Mouse (Mus musculus) MEL (cell line): ENCODE measurements around the gene Nos3. TPM values are rescaled to one million over a fixed set of nuclear protein-coding genes. Genes with fewer than 3 reads are reported as not detected.

Source experiments
- DNase-seq: peaks from one replicate; pipeline ENCODE4 v3.0.0; 2011; ENCODE audit warnings: low read depth, low spot score
- H3K27ac ChIP-seq: 2 replicates; pipeline ENCODE4 v1.5.1; 2012; ENCODE audit warnings: low read depth, mild to moderate bottlenecking, control low read depth, low read length, moderate library complexity; ENCODE audit not compliant: control insufficient read depth
- H3K27me3 ChIP-seq, 2 experiments: fragments of 150-350 bp in 1 of 2; sonication (generic) in 1 of 2; 2 replicates each; pipeline ENCODE4 v1.6.1; 2012; ENCODE audit warnings: low read length in 2 of 2, mild to moderate bottlenecking in 2 of 2, improper control_type of control experiment in 1 of 2, moderate library complexity in 1 of 2; ENCODE audit not compliant: insufficient read depth in 2 of 2, control insufficient read depth in 1 of 2
- H3K36me3 ChIP-seq, 2 experiments: 2 replicates each; pipeline ENCODE4 v1.6.1; 2012 to 2014; ENCODE audit warnings: low read length in 2 of 2, improper control_type of control experiment in 1 of 2, inconsistent platforms in 1 of 2, mild to moderate bottlenecking in 1 of 2; ENCODE audit not compliant: insufficient read depth in 2 of 2, control insufficient read depth in 1 of 2
- H3K4me1 ChIP-seq, 2 experiments: fragments of 150-350 bp in 1 of 2; sonication (generic) in 1 of 2; 2 replicates each; pipeline ENCODE4 v1.6.1; 2012; ENCODE audit warnings: low read length in 2 of 2, improper control_type of control experiment in 1 of 2, mild to moderate bottlenecking in 1 of 2; ENCODE audit not compliant: insufficient read depth in 2 of 2, control insufficient read depth in 1 of 2
- H3K4me3 ChIP-seq, 2 experiments: fragments of 150-350 bp in 1 of 2; sonication (generic) in 1 of 2; 2 replicates each; pipeline ENCODE4 v1.5.1; 2012; ENCODE audit warnings: low read depth in 2 of 2, low read length in 2 of 2, mild to moderate bottlenecking in 2 of 2, moderate library complexity in 2 of 2, control low read depth in 1 of 2, improper control_type of control experiment in 1 of 2; ENCODE audit not compliant: control insufficient read depth in 1 of 2, insufficient read depth in 1 of 2
- H3K79me2 ChIP-seq: 2 replicates; pipeline ENCODE4 v1.6.1; 2012; ENCODE audit warnings: mild to moderate bottlenecking, low read length, moderate library complexity; ENCODE audit not compliant: control insufficient read depth, poor library complexity, insufficient read depth
- H3K9ac ChIP-seq: 2 replicates; pipeline ENCODE4 v1.6.1; 2012; ENCODE audit warnings: low read depth, mild to moderate bottlenecking, control low read depth, low read length, moderate library complexity; ENCODE audit not compliant: control insufficient read depth, poor library complexity, severe bottlenecking
- H3K9me3 ChIP-seq: fragments of 150-350 bp; sonication (generic); replicated peaks from 2 replicates; pipeline ENCODE4 v1.6.1; 2012; ENCODE audit warnings: mild to moderate bottlenecking, low read length, improper control_type of control experiment, moderate library complexity; ENCODE audit not compliant: insufficient read depth
- BHLHE40 ChIP-seq: IDR thresholded peaks from 2 replicates; pipeline ENCODE4 v1.6.1; 2012; ENCODE audit warnings: low read depth, mild to moderate bottlenecking, inconsistent platforms, low read length, improper control_type of control experiment, borderline replicate concordance
- CTCF ChIP-seq, 3 experiments: IDR thresholded peaks in 2 of 3; conservative IDR thresholded peaks in 1 of 3; 2 replicates each; pipeline ENCODE4 v1.5.1; 2011 to 2012; ENCODE audit warnings: low read length in 3 of 3, low read depth in 2 of 3, mild to moderate bottlenecking in 2 of 3, improper control_type of control experiment in 1 of 3, inconsistent platforms in 1 of 3, mixed read lengths in 1 of 3, moderate library complexity in 1 of 3; ENCODE audit not compliant: control insufficient read depth in 1 of 3, insufficient read depth in 1 of 3, poor library complexity in 1 of 3, severe bottlenecking in 1 of 3
- E2F4 ChIP-seq: IDR thresholded peaks from 2 replicates; pipeline ENCODE4 v1.6.1; 2011; ENCODE audit warnings: low read depth, low read length, improper control_type of control experiment, borderline replicate concordance
- EP300 ChIP-seq, 2 experiments: IDR thresholded peaks; 2 replicates each; pipeline ENCODE4 v1.6.1; 2011; ENCODE audit warnings: improper control_type of control experiment in 2 of 2, low read length in 2 of 2, low read depth in 1 of 2, mild to moderate bottlenecking in 1 of 2
- GATA1 ChIP-seq: IDR thresholded peaks from 2 replicates; pipeline ENCODE4 v1.6.1; 2011; ENCODE audit warnings: low read depth, low read length, improper control_type of control experiment
- HCFC1 ChIP-seq: IDR thresholded peaks from 2 replicates; pipeline ENCODE4 v1.6.1; 2012; ENCODE audit warnings: low read depth, mild to moderate bottlenecking, inconsistent platforms, low read length, improper control_type of control experiment, moderate library complexity
- JUND ChIP-seq: IDR thresholded peaks from 2 replicates; pipeline ENCODE4 v1.6.1; 2011; ENCODE audit warnings: low read depth, mild to moderate bottlenecking, improper control_type of control experiment, low read length
- MAX ChIP-seq: IDR thresholded peaks from 2 replicates; pipeline ENCODE4 v1.6.1; 2011; ENCODE audit warnings: low read length, improper control_type of control experiment
- MAZ ChIP-seq: IDR thresholded peaks from 2 replicates; pipeline ENCODE4 v1.6.1; 2012; ENCODE audit warnings: low read depth, mild to moderate bottlenecking, inconsistent platforms, low read length, improper control_type of control experiment
- MXI1 ChIP-seq: IDR thresholded peaks from 2 replicates; pipeline ENCODE4 v1.6.1; 2011; ENCODE audit warnings: mild to moderate bottlenecking, low read depth, low read length, improper control_type of control experiment
- MYB ChIP-seq: IDR thresholded peaks from 2 replicates; pipeline ENCODE4 v1.6.1; 2011; ENCODE audit warnings: mild to moderate bottlenecking, low read depth, low read length, improper control_type of control experiment
- MYC ChIP-seq: IDR thresholded peaks from 2 replicates; pipeline ENCODE4 v1.6.1; 2011; ENCODE audit warnings: low read depth, mild to moderate bottlenecking, low read length, improper control_type of control experiment, moderate library complexity
- NELFE ChIP-seq: IDR thresholded peaks from 2 replicates; pipeline ENCODE4 v1.6.1; 2011; ENCODE audit warnings: low read depth, low read length, improper control_type of control experiment
- POLR2A ChIP-seq, 2 experiments: IDR thresholded peaks; 2 replicates each; pipeline ENCODE4 v1.6.1; 2011 to 2012; ENCODE audit warnings: low read length in 2 of 2, mild to moderate bottlenecking in 2 of 2, control low read depth in 1 of 2, improper control_type of control experiment in 1 of 2, low read depth in 1 of 2, moderate library complexity in 1 of 2; ENCODE audit not compliant: control insufficient read depth in 1 of 2, insufficient read depth in 1 of 2, poor library complexity in 1 of 2
- POLR2AphosphoS2 ChIP-seq: IDR thresholded peaks from 2 replicates; pipeline ENCODE4 v1.6.1; 2011; ENCODE audit warnings: low read length, improper control_type of control experiment
- POLR2AphosphoS5 ChIP-seq: IDR thresholded peaks from 2 replicates; pipeline ENCODE4 v1.6.1; 2012; ENCODE audit warnings: low read depth, borderline replicate concordance, mild to moderate bottlenecking, inconsistent platforms, low read length, moderate library complexity, mixed read lengths
- RAD21 ChIP-seq: IDR thresholded peaks from 2 replicates; pipeline ENCODE4 v1.6.1; 2011; ENCODE audit warnings: mild to moderate bottlenecking, low read depth, low read length, improper control_type of control experiment
- SMC3 ChIP-seq: IDR thresholded peaks from 2 replicates; pipeline ENCODE4 v1.6.1; 2011; ENCODE audit warnings: low read depth, low read length, improper control_type of control experiment
- TBP ChIP-seq: IDR thresholded peaks from 2 replicates; pipeline ENCODE4 v1.8.0; 2011; ENCODE audit warnings: low read depth, low read length, improper control_type of control experiment
- ZC3H11A ChIP-seq: IDR thresholded peaks from 2 replicates; pipeline ENCODE4 v1.6.1; 2012; ENCODE audit warnings: low read depth, mild to moderate bottlenecking, inconsistent platforms, low read length, improper control_type of control experiment
- ZKSCAN1 ChIP-seq: IDR thresholded peaks from 2 replicates; pipeline ENCODE4 v1.6.1; 2012; ENCODE audit warnings: low read depth, mild to moderate bottlenecking, inconsistent platforms, low read length, improper control_type of control experiment, moderate library complexity
- ZMIZ1 ChIP-seq: IDR thresholded peaks from 2 replicates; pipeline ENCODE4 v1.6.1; 2012; ENCODE audit warnings: low read depth, mild to moderate bottlenecking, inconsistent platforms, low read length, improper control_type of control experiment, moderate library complexity
- ZNF384 ChIP-seq: IDR thresholded peaks from 2 replicates; pipeline ENCODE4 v1.6.1; 2012; ENCODE audit warnings: low read depth, mild to moderate bottlenecking, inconsistent platforms, low read length, improper control_type of control experiment
- polyA plus RNA-seq, 2 experiments: library from polyadenylated mRNA; stranded (reverse) in 1 of 2; unstranded in 1 of 2; fragments of >175 nt in 1 of 2; fragments of >200 nt in 1 of 2; gene quantifications; 2 replicates each; pipeline versions ENCODE4 v1.2.1 to v1.2.4; 2012; ENCODE audit warnings: low replicate concordance in 2 of 2, low read depth in 1 of 2; ENCODE audit not compliant: insufficient read length in 2 of 2, insufficient read depth in 1 of 2, missing spikeins in 1 of 2
- total RNA-seq: library from RNA; depleted of rRNA; stranded (reverse); fragments of 300-350 nt; gene quantifications from 2 replicates; pipeline ENCODE4 v1.2.3, GENCODE M21; 2012

Nos3 gene
- total and polyA plus RNA-seq, 3 experiments, result 3.9 to 6.2 TPM; not detected in 1

GRCm38 (mm10) chr5:24335888-24336511 is 28.6 kb upstream of the Nos3 start:
- no peak for TF ChIP-seq MYC
- no peak for TF ChIP-seq HCFC1
- TF ChIP-seq CTCF (IDR thresholded peaks at IDR 0.05 in 2 of 3, conservative IDR thresholded peaks at IDR 0.05 in 1 of 3; ENCODE audit: control insufficient read depth in 1 of 3, insufficient read depth in 1 of 3, low read depth in 2 of 3, low read length in 3 of 3, poor library complexity in 1 of 3, severe bottlenecking in 1 of 3), result peak; percentile 75 to 90 (median 85)
- peak; percentile 83 for TF ChIP-seq RAD21
- peak; percentile 78 for TF ChIP-seq ZC3H11A
- no peak for TF ChIP-seq ZMIZ1
- TF ChIP-seq SMC3, result peak; percentile 83
- Histone ChIP-seq H3K4me1 (peaks cover 2 to 9% of the 10 kb centered on the region in 2 experiments; a peak in 2 of 4 replicates), H3K4me3 (no peak overlapping the region), H3K36me3 (no peaks in the 10 kb centered on the region; a peak in 1 of 4 replicates), H3K27ac (no peak overlapping the region), H3K9ac (no peak overlapping the region), H3K27me3 (no peaks in the 10 kb centered on the region), H3K9me3 (no peaks in the 10 kb centered on the region), H3K79me2 (no peaks in the 10 kb centered on the region)
- DNase-seq, result peak; percentile 58

GRCm38 (mm10) chr5:24337366-24337765 is 27.2 kb upstream of the Nos3 start:
- H3K27me3 ChIP-seq, result no peaks in the 10 kb centered on the region
- H3K4me3 ChIP-seq, result no peak overlapping the region
- H3K9ac ChIP-seq, result no peak overlapping the region

GRCm38 (mm10) chr5:24337821-24338220 is 26.8 kb upstream of the Nos3 start:
- TF ChIP-seq ZNF384 (no peak), BHLHE40 (no peak), TBP (no peak)
- TF ChIP-seq, all 39 proteins: peak for 0
- no peaks in the 10 kb centered on the region for H3K27me3 ChIP-seq

More at GRCm38 (mm10) chr5:24337366-24337765, 27.2 kb upstream of the Nos3 start:
- no peak for DNase-seq
- Histone ChIP-seq H3K9me3 (no peaks in the 10 kb centered on the region), H3K27ac (no peak overlapping the region), H3K4me1 (peaks cover 6 to 17% of the 10 kb centered on the region in 2 experiments), H3K79me2 (no peaks in the 10 kb centered on the region), H3K36me3 (peaks cover 0 to 4% of the 10 kb centered on the region in 2 experiments; a peak in 3 of 4 replicates)
- TF ChIP-seq NELFE (no peak), JUND (no peak), MXI1 (no peak), SMC3 (no peak), GATA1 (no peak), MAX (no peak), ZKSCAN1 (no peak), RAD21 (no peak), MAZ (no peak), POLR2AphosphoS5 (no peak), E2F4 (no peak), EP300 (IDR thresholded peaks at IDR 0.05; ENCODE audit: low read depth in 1 of 2, low read length in 2 of 2) (no peak), MYB (no peak), POLR2AphosphoS2 (no peak), POLR2A (IDR thresholded peaks at IDR 0.05; ENCODE audit: control insufficient read depth in 1 of 2, insufficient read depth in 1 of 2, low read depth in 1 of 2, low read length in 2 of 2, poor library complexity in 1 of 2) (no peak), MYC (no peak)

More at GRCm38 (mm10) chr5:24337821-24338220, 26.8 kb upstream of the Nos3 start:
- no peak overlapping the region for H3K4me3 ChIP-seq
- no peaks in the 10 kb centered on the region for H3K9me3 ChIP-seq
- peaks cover 0 to 8% of the 10 kb centered on the region in 2 experiments; a peak in 3 of 4 replicates for H3K36me3 ChIP-seq
- H3K4me1 ChIP-seq, result peaks cover 11 to 22% of the 10 kb centered on the region in 2 experiments
- peak; percentile 50 for DNase-seq
- no peak overlapping the region for H3K9ac ChIP-seq
- no peak overlapping the region for H3K27ac ChIP-seq
- H3K79me2 ChIP-seq, result no peaks in the 10 kb centered on the region
